Mouse (Mus musculus): ENCODE measurements around the gene Nme1. TPM values are rescaled to one million over a fixed set of nuclear protein-coding genes. Genes with fewer than 3 reads are reported as not detected.
"Not testable (repeated sequence)": the region's sequence is repeated elsewhere in the genome, so short reads cannot be mapped to it uniquely, and the experiment has no call there.

Nme1 gene
- polyA plus RNA-seq, 1 experiment from 2014 or later: 188 TPM

DNA sequence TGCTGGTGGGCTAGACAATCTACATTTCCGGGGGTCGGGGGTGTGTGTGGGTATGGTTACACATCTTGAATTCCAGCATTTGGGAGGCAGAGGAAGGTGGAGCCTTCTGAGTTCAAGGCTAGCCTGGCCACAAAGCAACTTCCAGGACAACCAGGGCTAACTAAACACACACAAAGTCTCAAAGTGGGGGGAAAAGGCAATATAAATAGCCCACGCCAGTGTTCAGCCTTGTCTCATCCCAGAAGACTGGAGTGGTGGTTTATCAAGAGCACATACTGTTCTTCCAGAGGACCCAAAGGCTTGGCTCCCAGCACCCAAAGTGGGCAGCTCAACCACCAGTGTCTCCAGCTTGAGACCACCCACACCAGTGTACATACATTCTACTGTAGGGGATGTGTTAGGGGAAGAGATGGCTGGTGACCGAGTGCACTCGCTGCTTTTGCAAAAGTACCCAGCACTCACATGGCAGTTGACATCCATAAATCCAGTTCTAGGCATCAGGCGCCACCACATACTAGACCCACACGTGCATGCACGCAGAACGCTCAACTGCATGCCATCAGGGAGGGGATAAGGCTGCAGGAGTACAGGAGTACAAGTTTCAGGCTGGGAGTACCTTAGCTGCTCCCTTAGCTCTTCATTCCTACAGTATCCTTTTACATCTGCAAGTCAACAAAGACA lies 19.3 kb downstream of the Nme1 start:
- Histone ChIP-seq H3K9me3 (replicated peaks; ENCODE audit: control insufficient read depth, low read length) (no peaks in the 10 kb centered on the region), H3K36me3 (replicated peaks; ENCODE audit: control insufficient read depth, insufficient read depth, low read depth, low read length) (peaks cover 10% of the 10 kb centered on the region), H3K9ac (replicated peaks; ENCODE audit: low read length) (no peak overlapping the region), H3K4me2 (ENCODE audit: low read depth, low read length) (no peak overlapping the region), H3K4me1 (ENCODE audit: control insufficient read depth, insufficient read depth, low read length) (no peaks in the 10 kb centered on the region; the same call in 1 of the 2 replicates), H3K27ac (replicated peaks; ENCODE audit: low read depth, low read length) (no peak overlapping the region), H3K27me3 (ENCODE audit: control insufficient read depth, insufficient read depth, low read length) (no peaks in the 10 kb centered on the region), H3K4me3 (ENCODE audit: low read depth, low read length) (no peak overlapping the region)
- 83% methylated on average over 9 of the region's 9 CpGs for whole genome bisulfite sequencing
- DNase-seq (ENCODE audit: low spot score): no peak
- no peak for ATAC-seq (replicated peaks; ENCODE audit: insufficient number of reproducible peaks, low FRiP score, low TSS enrichment, low read depth)

DNA sequence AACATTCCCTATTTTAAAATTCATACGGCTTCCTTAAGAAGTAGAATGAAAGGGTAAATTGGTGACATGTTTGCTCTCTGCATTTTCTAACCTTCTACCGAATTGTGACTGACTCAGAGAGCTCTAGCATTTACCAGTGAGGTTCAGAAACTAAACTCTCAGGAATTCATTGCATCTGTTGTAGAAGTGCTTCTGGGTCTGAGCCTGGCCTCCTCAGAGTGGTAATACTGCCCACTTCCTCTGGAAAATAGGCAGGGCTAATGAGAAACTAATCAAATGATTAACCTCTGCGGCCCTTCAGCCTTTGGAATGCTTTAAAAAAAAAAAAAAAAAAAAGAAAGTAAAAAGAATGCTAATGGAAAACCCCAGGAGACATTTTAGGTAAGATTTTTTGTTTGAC lies 23.3 kb downstream of the Nme1 start:
- no peak for ATAC-seq (replicated peaks; ENCODE audit: insufficient number of reproducible peaks, low FRiP score, low TSS enrichment, low read depth)

DNA sequence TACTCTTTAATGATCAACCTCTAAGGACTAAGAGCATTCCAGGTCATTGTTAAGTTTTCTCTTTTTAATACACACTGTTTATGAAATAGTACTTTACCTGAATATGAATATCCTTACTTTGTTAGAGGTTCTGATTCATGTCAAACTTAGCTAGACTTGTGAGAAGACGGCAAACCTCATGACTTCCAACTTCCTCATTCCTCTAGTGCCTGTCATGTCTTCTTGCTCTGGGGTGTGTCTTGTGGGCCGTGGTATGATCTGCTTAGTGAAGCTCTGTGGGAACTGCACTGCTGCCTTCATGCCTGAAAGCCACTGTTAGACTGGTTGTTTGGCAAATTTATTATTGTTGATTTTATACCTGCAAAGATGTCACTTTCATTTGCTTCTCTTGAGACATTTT lies 27.4 kb downstream of the Nme1 start:
- Histone ChIP-seq H3K4me1 (ENCODE audit: control insufficient read depth, insufficient read depth, low read length) (no peaks in the 10 kb centered on the region), H3K9ac (replicated peaks; ENCODE audit: low read length) (no peak overlapping the region), H3K9me3 (replicated peaks; ENCODE audit: control insufficient read depth, low read length) (no peaks in the 10 kb centered on the region), H3K27ac (replicated peaks; ENCODE audit: low read depth, low read length) (no peak overlapping the region), H3K27me3 (ENCODE audit: control insufficient read depth, insufficient read depth, low read length) (no peaks in the 10 kb centered on the region), H3K4me3 (ENCODE audit: low read depth, low read length) (no peak overlapping the region), H3K4me2 (ENCODE audit: low read depth, low read length) (no peak overlapping the region), H3K36me3 (replicated peaks; ENCODE audit: control insufficient read depth, insufficient read depth, low read depth, low read length) (peaks cover 2% of the 10 kb centered on the region; the same call in 1 of the 2 replicates)
- 89% methylated on average over 2 of the region's 2 CpGs for WGBS
- DNase-seq (ENCODE audit: low spot score) (no peak), ATAC-seq (replicated peaks; ENCODE audit: insufficient number of reproducible peaks, low FRiP score, low TSS enrichment, low read depth) (no peak)

More for the DNA sequence above, 23.3 kb downstream of the Nme1 start:
- no peaks in the 10 kb centered on the region for H3K9me3 ChIP-seq (replicated peaks; ENCODE audit: control insufficient read depth, low read length)
- no peak overlapping the region for H3K4me2 ChIP-seq (ENCODE audit: low read depth, low read length)
- H3K4me1 ChIP-seq (ENCODE audit: control insufficient read depth, insufficient read depth, low read length): no peaks in the 10 kb centered on the region
- WGBS: 37% methylated on average over 3 of the region's 3 CpGs
- peak; percentile 30 for DNase-seq (ENCODE audit: low spot score)
- no peak overlapping the region for H3K9ac ChIP-seq (replicated peaks; ENCODE audit: low read length)
- H3K36me3 ChIP-seq (replicated peaks; ENCODE audit: control insufficient read depth, insufficient read depth, low read depth, low read length): peaks cover 9% of the 10 kb centered on the region
- H3K4me3 ChIP-seq (ENCODE audit: low read depth, low read length): no peak overlapping the region
- no peaks in the 10 kb centered on the region for H3K27me3 ChIP-seq (ENCODE audit: control insufficient read depth, insufficient read depth, low read length)
- H3K27ac ChIP-seq (replicated peaks; ENCODE audit: low read depth, low read length): no peak overlapping the region

DNA sequence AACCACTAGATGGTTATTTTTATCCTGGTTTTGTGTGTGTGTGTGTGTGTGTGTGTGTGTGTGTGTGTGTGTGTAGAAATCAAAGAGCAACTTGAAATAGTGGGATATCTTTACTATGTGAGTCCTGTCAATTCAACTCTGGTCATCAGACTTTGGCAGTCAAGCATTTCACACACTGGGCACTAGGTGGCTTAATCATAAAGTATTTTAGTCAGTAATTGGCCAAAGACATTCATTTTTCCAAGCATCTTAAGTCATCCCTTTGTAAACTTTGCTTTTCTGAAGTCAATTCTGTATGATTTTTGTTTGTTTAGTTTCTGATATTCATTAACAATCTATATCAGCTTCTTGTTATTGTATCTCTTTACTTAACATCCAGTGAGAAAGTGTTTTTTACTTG lies 39.2 kb downstream of the Nme1 start:
- no peaks in the 10 kb centered on the region for H3K27me3 ChIP-seq (ENCODE audit: control insufficient read depth, insufficient read depth, low read length)
- no peak overlapping the region for H3K27ac ChIP-seq (replicated peaks; ENCODE audit: low read depth, low read length)
- H3K9me3 ChIP-seq (replicated peaks; ENCODE audit: control insufficient read depth, low read length): no peaks in the 10 kb centered on the region
- H3K4me3 ChIP-seq (ENCODE audit: low read depth, low read length): no peak overlapping the region
- no peaks in the 10 kb centered on the region for H3K4me1 ChIP-seq (ENCODE audit: control insufficient read depth, insufficient read depth, low read length)
- H3K9ac ChIP-seq (replicated peaks; ENCODE audit: low read length): no peak overlapping the region
- H3K36me3 ChIP-seq (replicated peaks; ENCODE audit: control insufficient read depth, insufficient read depth, low read depth, low read length): peaks cover 9% of the 10 kb centered on the region
- no peak overlapping the region for H3K4me2 ChIP-seq (ENCODE audit: low read depth, low read length)
- ATAC-seq (replicated peaks; ENCODE audit: insufficient number of reproducible peaks, low FRiP score, low TSS enrichment, low read depth) (no peak), DNase-seq (ENCODE audit: low spot score) (no peak)

DNA sequence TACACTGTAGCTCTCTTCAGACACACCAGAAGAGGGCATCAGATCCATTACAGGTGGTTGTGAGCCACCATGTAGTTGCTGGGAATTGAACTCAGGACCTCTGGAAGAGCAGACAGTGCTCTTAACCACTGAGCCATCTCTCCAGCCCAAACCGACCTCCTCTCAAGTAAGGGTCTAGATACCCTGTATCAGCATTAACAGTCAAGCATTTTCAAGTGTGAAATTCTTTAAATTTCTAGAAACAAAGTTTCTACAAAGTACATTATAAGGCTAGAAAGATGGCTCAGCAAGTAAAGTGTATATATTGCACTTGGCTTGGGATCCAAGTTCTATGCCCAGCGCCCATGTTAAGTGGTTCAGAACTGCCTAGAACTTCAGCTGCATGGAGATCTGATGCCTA lies 53.3 kb downstream of the Nme1 start:
- not testable (repeated sequence) for H3K27me3 ChIP-seq (ENCODE audit: control insufficient read depth, insufficient read depth, low read length); DNase-seq (ENCODE audit: low spot score); H3K4me1 ChIP-seq (ENCODE audit: control insufficient read depth, insufficient read depth, low read length); H3K36me3 ChIP-seq (replicated peaks; ENCODE audit: control insufficient read depth, insufficient read depth, low read depth, low read length); H3K27ac ChIP-seq (replicated peaks; ENCODE audit: low read depth, low read length); H3K9ac ChIP-seq (replicated peaks; ENCODE audit: low read length); H3K9me3 ChIP-seq (replicated peaks; ENCODE audit: control insufficient read depth, low read length); H3K4me3 ChIP-seq (ENCODE audit: low read depth, low read length); H3K4me2 ChIP-seq (ENCODE audit: low read depth, low read length); ATAC-seq (replicated peaks; ENCODE audit: insufficient number of reproducible peaks, low FRiP score, low TSS enrichment, low read depth)
- 93% methylated on average over 2 of the region's 2 CpGs for WGBS

DNA sequence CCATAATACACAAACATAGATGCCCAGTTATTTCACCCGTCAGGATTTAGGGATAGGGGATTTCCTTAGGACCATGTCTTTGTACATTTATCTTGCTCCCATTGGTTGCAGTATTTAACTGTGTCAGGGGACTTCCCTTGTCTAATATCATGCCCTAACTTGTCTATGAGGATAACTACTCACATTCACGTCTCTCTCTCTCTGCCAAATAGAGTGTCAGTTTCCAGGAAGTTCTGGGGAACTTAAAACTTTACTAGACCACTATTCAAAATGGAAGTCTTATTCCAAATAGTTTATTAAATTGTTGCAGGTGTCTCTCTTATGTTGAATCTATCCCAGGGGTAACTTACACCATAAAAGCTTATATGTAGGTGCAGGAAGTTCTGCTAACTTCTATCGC lies 56.7 kb downstream of the Nme1 start:
- no peak for ATAC-seq (replicated peaks; ENCODE audit: insufficient number of reproducible peaks, low FRiP score, low TSS enrichment, low read depth)

DNA sequence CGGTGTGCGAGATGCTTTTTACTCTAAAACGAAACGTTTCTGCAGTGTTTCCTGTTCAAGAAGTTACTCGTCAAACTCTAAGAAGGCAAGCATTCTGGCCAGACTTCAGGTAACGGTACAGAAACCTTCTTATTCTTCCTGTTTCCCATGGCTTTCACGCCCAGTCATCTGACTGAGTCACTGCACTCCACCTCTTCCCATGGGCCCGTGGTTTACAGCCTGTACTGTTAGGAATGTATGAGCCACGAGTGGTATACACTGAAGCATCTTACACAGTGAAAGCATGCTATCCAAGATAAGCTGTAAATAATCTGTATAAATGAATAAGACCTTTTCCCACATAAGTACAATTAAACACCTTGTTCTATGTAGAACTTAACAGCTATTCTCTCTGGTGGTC lies 59.5 kb downstream of the Nme1 start:
- H3K27ac ChIP-seq (replicated peaks; ENCODE audit: low read depth, low read length): no peak overlapping the region
- no peak for ATAC-seq (replicated peaks; ENCODE audit: insufficient number of reproducible peaks, low FRiP score, low TSS enrichment, low read depth)
- H3K36me3 ChIP-seq (replicated peaks; ENCODE audit: control insufficient read depth, insufficient read depth, low read depth, low read length): peaks cover 2% of the 10 kb centered on the region; the same call in 1 of the 2 replicates
- no peak overlapping the region for H3K4me3 ChIP-seq (ENCODE audit: low read depth, low read length)
- DNase-seq (ENCODE audit: low spot score): no peak
- H3K4me2 ChIP-seq (ENCODE audit: low read depth, low read length): no peak overlapping the region
- H3K27me3 ChIP-seq (ENCODE audit: control insufficient read depth, insufficient read depth, low read length): no peaks in the 10 kb centered on the region
- no peaks in the 10 kb centered on the region for H3K9me3 ChIP-seq (replicated peaks; ENCODE audit: control insufficient read depth, low read length)
- no peaks in the 10 kb centered on the region for H3K4me1 ChIP-seq (ENCODE audit: control insufficient read depth, insufficient read depth, low read length)
- WGBS: 93% methylated on average over 9 of the region's 9 CpGs
- no peak overlapping the region for H3K9ac ChIP-seq (replicated peaks; ENCODE audit: low read length)

More for the DNA sequence above, 56.7 kb downstream of the Nme1 start:
- no peak for DNase-seq (ENCODE audit: low spot score)
- Histone ChIP-seq H3K4me3 (ENCODE audit: low read depth, low read length) (no peak overlapping the region), H3K9ac (replicated peaks; ENCODE audit: low read length) (no peak overlapping the region), H3K27ac (replicated peaks; ENCODE audit: low read depth, low read length) (no peak overlapping the region), H3K9me3 (replicated peaks; ENCODE audit: control insufficient read depth, low read length) (no peaks in the 10 kb centered on the region), H3K27me3 (ENCODE audit: control insufficient read depth, insufficient read depth, low read length) (no peaks in the 10 kb centered on the region), H3K4me1 (ENCODE audit: control insufficient read depth, insufficient read depth, low read length) (no peaks in the 10 kb centered on the region), H3K4me2 (ENCODE audit: low read depth, low read length) (no peak overlapping the region), H3K36me3 (replicated peaks; ENCODE audit: control insufficient read depth, insufficient read depth, low read depth, low read length) (peaks cover 2% of the 10 kb centered on the region)
- 89% methylated on average over 3 of the region's 3 CpGs for WGBS

DNA sequence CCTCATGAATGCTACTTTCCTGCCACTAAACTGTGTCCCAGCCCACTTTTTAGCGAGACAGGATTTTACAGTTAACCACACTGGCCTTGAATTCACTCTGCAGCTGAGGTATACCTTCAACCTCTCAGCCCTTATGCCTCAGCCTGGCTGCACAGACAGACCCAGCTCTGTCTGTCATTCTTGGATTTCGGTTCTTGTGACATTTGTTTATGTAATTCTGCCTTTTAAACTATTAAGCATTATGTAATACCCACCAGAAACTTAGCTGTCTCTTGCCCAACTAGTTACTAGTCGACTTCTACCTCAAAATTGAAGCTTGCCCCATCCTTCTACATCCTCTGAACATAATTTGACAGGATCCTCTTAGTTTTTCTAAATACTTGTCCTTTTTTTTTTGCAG lies 60.5 kb downstream of the Nme1 start:
- no peaks in the 10 kb centered on the region for H3K27me3 ChIP-seq (ENCODE audit: control insufficient read depth, insufficient read depth, low read length)
- no peaks in the 10 kb centered on the region for H3K9me3 ChIP-seq (replicated peaks; ENCODE audit: control insufficient read depth, low read length)
- WGBS: 87% methylated on average over 3 of the region's 3 CpGs
- DNase-seq (ENCODE audit: low spot score) (no peak), ATAC-seq (replicated peaks; ENCODE audit: insufficient number of reproducible peaks, low FRiP score, low TSS enrichment, low read depth) (no peak)
- no peak overlapping the region for H3K4me3 ChIP-seq (ENCODE audit: low read depth, low read length)
- H3K36me3 ChIP-seq (replicated peaks; ENCODE audit: control insufficient read depth, insufficient read depth, low read depth, low read length): peaks cover 2% of the 10 kb centered on the region; the same call in 1 of the 2 replicates
- H3K4me1 ChIP-seq (ENCODE audit: control insufficient read depth, insufficient read depth, low read length): no peaks in the 10 kb centered on the region
- H3K27ac ChIP-seq (replicated peaks; ENCODE audit: low read depth, low read length): no peak overlapping the region
- H3K9ac ChIP-seq (replicated peaks; ENCODE audit: low read length): no peak overlapping the region
- no peak overlapping the region for H3K4me2 ChIP-seq (ENCODE audit: low read depth, low read length)

All from embryonic facial prominence, embryonic 11.5 days (tissue).